Mouse (Mus musculus) embryonic facial prominence, embryonic 13.5 days (tissue): ENCODE measurements around the gene Smc3. TPM values are rescaled to one million over a fixed set of nuclear protein-coding genes. Genes with fewer than 3 reads are reported as not detected.
"Not testable (repeated sequence)": the region's sequence is repeated elsewhere in the genome, so short reads cannot be mapped to it uniquely, and the experiment has no call there.

Experiments
- ATAC-seq: fragments of 200-750 bp; cut with Nextera tagmentation; 2 replicates; pipeline ENCODE4 v1.8.0; 2017; ENCODE audit warnings: low read depth; ENCODE audit not compliant: insufficient number of reproducible peaks, insufficient read depth, low FRiP score, low TSS enrichment
- H3K27ac ChIP-seq: fragments of 300-500 bp; sonication (generic); 2 replicates; pipeline ENCODE4 v1.5.1; 2015; ENCODE audit warnings: moderate library complexity, mild to moderate bottlenecking, inconsistent platforms
- H3K27me3 ChIP-seq: fragments of 300-500 bp; sonication (generic); 2 replicates; pipeline ENCODE4 v1.6.1; 2015; ENCODE audit warnings: mild to moderate bottlenecking, inconsistent platforms
- H3K36me3 ChIP-seq: fragments of 300-500 bp; sonication (generic); 2 replicates; pipeline ENCODE4 v1.6.1; 2015; ENCODE audit warnings: mild to moderate bottlenecking, inconsistent platforms
- H3K4me1 ChIP-seq: fragments of 300-500 bp; sonication (generic); 2 replicates; pipeline ENCODE4 v1.6.1; 2015; ENCODE audit warnings: inconsistent platforms
- H3K4me2 ChIP-seq: fragments of 300-500 bp; sonication (generic); 2 replicates; pipeline ENCODE4 v1.6.1; 2015; ENCODE audit warnings: moderate library complexity, mild to moderate bottlenecking, inconsistent platforms
- H3K4me3 ChIP-seq: fragments of 300-500 bp; sonication (generic); 2 replicates; pipeline ENCODE4 v1.5.1; 2015; ENCODE audit warnings: mild to moderate bottlenecking, inconsistent platforms
- H3K9ac ChIP-seq: fragments of 300-500 bp; sonication (generic); 2 replicates; pipeline ENCODE4 v1.6.1; 2015; ENCODE audit warnings: mild to moderate bottlenecking, inconsistent platforms
- H3K9me3 ChIP-seq: fragments of 300-500 bp; sonication (generic); 2 replicates; pipeline ENCODE4 v1.6.1; 2016; ENCODE audit warnings: inconsistent platforms
- WGBS: fragments of 180-500 bp; shearing (Covaris S2); methylation state at CpG from one replicate; pipeline ENCODE4 v1.1.7; 2015; ENCODE audit warnings: mixed read lengths; 5-methylcytosine and 5-hydroxymethylcytosine counted together
- polyA plus RNA-seq: library from polyadenylated mRNA; unstranded; fragments of >200 nt; fragmentation: Nextera tagmentation; extraction: Ambion mirVana; gene quantifications from 2 replicates; pipeline ENCODE4 v1.2.1, GENCODE M21; 2015

Smc3 gene
- polyA plus RNA-seq, 1 experiment from 2014 or later = 87.2 TPM

DNA sequence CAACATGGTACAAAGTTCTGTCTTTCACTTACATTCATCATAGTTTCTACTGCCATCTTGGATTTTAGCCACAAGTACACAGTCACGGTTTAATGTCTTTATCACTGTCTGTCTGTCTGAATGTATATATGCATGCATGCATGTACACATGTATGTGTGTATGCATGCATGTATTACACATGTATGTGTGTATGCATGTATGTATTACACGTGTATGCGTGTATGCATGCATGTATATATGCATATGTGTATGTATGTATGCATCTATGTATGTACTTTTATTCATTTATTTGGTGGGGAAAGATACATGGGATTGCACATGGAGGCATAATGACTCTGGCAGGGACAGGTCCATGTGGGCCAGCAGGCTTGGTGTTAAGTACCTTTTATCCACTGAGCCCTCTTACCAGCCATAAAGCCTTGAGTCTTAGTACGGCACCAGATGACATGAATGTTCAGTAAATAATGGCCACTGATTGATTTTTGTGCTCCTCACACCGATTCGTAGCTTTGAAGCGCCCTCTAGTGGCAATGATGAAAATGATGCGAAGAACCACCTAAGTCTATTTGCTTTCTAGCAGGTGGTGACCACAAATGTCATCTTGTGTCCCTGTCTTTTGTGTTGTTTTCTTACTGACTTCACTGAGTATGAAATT lies 21.5 kb upstream of the Smc3 start:
- Histone ChIP-seq H3K9me3 (no peaks in the 10 kb centered on the region; the same call in 1 of the 2 replicates), H3K27me3 (no peaks in the 10 kb centered on the region), H3K4me2 (no peak overlapping the region), H3K36me3 (no peaks in the 10 kb centered on the region), H3K27ac (no peak overlapping the region), H3K4me1 (peaks cover 3% of the 10 kb centered on the region; the same call in 1 of the 2 replicates), H3K4me3 (no peak overlapping the region), H3K9ac (no peak overlapping the region)
- ATAC-seq = no peak
- 15% methylated on average over 8 of the region's 8 CpGs for WGBS

DNA sequence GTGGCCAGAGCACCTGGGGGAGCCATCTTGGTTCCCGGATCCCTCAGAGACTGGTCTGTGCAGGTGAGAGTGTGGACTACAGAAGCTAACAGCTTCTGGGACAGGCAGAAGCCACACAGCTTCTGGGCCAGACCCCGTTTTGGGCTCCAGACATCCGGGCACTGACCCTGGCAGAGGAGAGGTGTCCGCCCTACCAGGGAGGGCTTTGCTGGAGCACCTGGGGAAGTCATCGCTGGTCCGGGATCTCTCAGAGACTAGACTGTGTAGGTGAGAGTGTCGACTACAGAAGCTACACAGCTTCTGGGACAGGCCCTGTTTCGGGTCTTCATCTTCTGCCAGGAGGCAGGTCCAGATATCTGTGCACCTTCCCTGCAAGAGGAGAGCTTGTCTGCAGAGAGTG lies 19.9 kb upstream of the Smc3 start:
- not testable (repeated sequence) for H3K4me3 ChIP-seq, H3K4me2 ChIP-seq, H3K27me3 ChIP-seq, H3K27ac ChIP-seq, H3K4me1 ChIP-seq, H3K36me3 ChIP-seq, ATAC-seq, H3K9ac ChIP-seq
- H3K9me3 ChIP-seq = peaks cover 13% of the 10 kb centered on the region
- WGBS = 85% methylated on average over 8 of the region's 8 CpGs

DNA sequence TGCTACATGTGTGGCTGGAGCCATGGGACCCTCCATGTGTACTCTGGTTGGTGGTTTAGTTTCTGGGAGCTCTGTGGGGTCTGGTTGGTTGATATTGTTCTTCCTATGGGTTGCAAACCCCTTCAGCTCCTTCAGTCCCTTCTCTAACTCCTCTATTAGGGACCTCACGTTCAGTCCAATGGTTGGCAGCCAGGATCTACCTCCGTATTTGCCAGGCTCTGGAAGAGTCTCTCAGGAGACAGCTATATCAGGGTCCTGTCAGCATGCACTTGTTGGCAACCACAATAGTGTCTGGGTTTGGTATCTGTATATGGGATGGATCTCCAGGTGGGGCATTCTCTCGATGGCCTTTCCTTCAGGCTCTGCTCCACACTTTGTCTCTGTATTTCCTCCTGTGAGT lies 12.5 kb upstream of the Smc3 start:
- H3K4me2 ChIP-seq, H3K36me3 ChIP-seq, H3K4me3 ChIP-seq, H3K9ac ChIP-seq, H3K4me1 ChIP-seq, H3K27ac ChIP-seq, H3K27me3 ChIP-seq, ATAC-seq: not testable (repeated sequence)
- 92% methylated on average over 3 of the region's 3 CpGs for WGBS
- H3K9me3 ChIP-seq = peaks cover 20% of the 10 kb centered on the region

DNA sequence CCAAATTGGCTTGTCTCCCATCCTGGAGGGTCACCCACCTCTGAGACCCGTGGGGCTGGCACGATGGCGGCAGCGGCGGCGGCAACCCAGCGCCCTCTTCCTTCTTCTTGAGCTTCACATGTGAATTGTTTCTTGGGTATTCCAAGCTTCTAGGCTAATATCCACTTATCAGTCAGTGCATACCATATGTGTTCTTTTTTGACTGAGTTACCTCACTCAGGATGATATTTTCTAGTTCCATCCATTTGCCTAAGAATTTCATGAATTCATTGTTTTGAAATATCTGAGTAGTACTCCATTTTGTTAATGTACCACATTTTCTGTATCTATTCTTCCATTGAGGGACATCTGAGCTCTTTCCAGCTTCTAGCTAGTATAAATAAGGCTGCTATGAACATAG lies 11.2 kb upstream of the Smc3 start, which contains the start of gene Nutf2-ps1:
TSS of gene Nutf2-ps1 (minus strand) at position 101 of the 400 bp plus-strand sequence.
- H3K9ac ChIP-seq, H3K4me2 ChIP-seq, H3K36me3 ChIP-seq, H3K4me3 ChIP-seq, H3K27ac ChIP-seq, H3K27me3 ChIP-seq, H3K4me1 ChIP-seq, ATAC-seq: not testable (repeated sequence)
- H3K9me3 ChIP-seq = peaks cover 20% of the 10 kb centered on the region
- WGBS = 96% methylated on average over 7 of the region's 7 CpGs

DNA sequence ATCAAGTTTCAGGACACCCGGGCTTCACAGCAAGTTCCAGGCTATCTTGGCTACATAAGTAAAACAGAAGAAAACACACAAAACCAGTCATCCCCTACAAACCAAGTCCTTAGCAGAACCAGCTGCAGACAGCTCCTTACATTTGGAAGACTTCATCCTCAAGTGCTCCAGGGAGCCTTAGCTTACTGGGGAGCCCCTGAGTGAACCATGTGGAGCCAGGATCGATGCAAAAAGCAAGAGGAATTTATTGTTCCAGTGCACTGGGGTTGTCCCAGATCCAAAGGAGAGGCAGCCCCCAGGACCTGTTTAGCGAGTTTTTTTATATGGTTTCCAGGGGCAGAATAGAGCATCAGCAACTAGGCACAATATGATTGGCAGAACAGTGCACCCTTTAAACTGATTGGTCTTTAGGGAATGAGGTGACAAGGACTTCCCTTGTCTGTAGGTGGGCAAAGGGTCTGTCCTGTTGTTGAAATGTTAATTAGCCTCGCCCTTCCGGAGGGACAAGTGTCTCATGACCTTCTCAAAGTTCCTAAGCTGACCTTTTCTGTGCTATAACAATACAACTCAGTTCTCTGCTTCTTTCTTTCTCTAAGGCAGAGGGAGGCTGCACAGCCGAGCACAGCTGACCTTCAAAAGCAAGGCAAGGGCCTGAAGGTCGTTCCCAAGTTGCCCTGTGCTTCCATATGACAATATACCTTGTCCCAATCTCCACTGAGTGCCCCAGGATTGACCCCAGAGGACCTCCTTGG lies 3.3 kb upstream of the Smc3 start:
- no peak overlapping the region for H3K4me3 ChIP-seq
- no peaks in the 10 kb centered on the region for H3K36me3 ChIP-seq
- no peak overlapping the region for H3K4me2 ChIP-seq
- no peaks in the 10 kb centered on the region for H3K9me3 ChIP-seq
- no peak for ATAC-seq
- H3K27ac ChIP-seq = no peak overlapping the region
- 0 out of 2 replicates have a peak overlapping the region, but pooled peaks have one; percentile 6 for H3K9ac ChIP-seq
- peaks cover 5% of the 10 kb centered on the region for H3K4me1 ChIP-seq
- WGBS = 57% methylated on average over 7 of the region's 7 CpGs
- H3K27me3 ChIP-seq = no peaks in the 10 kb centered on the region

DNA sequence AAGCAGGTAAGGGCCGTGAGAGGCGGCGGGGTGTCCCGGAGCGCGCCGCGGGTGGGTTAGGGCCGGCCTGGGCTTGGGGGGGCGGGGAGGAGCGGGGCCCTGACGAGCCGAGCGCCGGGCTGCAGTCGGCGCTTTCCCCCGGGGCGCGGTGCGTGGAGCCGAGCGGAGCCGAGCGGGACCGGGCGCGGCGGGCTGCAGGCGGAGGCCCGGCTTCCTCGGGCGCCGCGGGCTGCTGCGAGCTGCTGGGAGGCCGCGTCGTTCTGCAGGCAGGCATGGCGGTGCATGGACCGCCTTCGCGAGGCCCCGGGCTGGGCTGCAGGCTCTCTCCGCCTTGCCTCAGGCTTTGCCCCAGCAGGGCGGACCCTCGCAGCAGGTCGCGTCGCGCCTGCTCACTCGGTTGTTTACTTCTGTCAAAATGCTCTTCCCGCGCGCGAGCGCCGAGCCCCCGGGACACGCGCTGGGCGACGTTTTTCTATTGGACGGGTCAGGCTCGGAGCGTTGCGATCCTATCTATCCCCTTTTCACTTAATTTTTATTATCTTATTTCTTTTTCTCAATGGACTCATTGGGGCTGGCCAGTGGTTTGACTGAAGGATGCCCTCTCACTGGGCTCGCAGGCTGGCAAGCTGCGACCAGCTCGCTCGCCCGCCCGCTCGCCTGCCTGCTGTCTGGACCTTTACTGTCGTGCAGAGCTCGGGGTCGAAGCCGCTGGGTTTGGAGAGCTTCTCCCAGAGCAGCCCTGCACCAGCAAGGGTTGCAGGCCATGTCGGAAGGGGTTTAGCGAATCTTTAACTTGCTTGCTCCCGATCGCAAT lies 558 bp downstream of the Smc3 start:
- peak overlapping the region; percentile 97 for H3K27ac ChIP-seq
- H3K4me3 ChIP-seq = peak overlapping the region; percentile 95
- peaks cover 12% of the 10 kb centered on the region for H3K4me1 ChIP-seq
- peak; percentile 73 for ATAC-seq
- peak overlapping the region; percentile 93 for H3K4me2 ChIP-seq
- no peaks in the 10 kb centered on the region for H3K9me3 ChIP-seq
- H3K27me3 ChIP-seq = no peaks in the 10 kb centered on the region
- peak overlapping the region; percentile 96 for H3K9ac ChIP-seq
- peaks cover 19% of the 10 kb centered on the region for H3K36me3 ChIP-seq
- under 1% methylated on average over 75 of the region's 82 CpGs for WGBS

DNA sequence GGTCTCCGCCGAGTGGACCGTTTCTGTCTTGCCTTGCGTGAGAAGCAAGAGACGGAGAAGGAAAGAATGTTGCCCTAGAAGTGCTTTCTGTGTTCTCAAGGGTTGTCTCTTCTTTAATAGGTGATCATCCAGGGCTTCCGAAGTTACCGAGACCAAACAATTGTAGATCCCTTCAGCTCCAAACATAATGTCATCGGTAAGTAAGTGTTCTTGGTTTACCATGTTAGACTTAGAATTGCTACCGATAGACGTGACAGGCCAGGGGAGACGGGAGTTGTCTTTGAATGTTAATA lies 1.1 kb downstream of the Smc3 start:
- peak overlapping the region; percentile 96 for H3K9ac ChIP-seq
- H3K27me3 ChIP-seq = no peaks in the 10 kb centered on the region
- ATAC-seq = no peak
- WGBS = 9% methylated on average over 11 of the region's 11 CpGs
- peak overlapping the region; percentile 95 for H3K4me3 ChIP-seq
- H3K27ac ChIP-seq = no peak overlapping the region
- H3K4me2 ChIP-seq = peak overlapping the region; percentile 93
- H3K9me3 ChIP-seq = no peaks in the 10 kb centered on the region
- H3K36me3 ChIP-seq = peaks cover 23% of the 10 kb centered on the region
- H3K4me1 ChIP-seq = peaks cover 12% of the 10 kb centered on the region

DNA sequence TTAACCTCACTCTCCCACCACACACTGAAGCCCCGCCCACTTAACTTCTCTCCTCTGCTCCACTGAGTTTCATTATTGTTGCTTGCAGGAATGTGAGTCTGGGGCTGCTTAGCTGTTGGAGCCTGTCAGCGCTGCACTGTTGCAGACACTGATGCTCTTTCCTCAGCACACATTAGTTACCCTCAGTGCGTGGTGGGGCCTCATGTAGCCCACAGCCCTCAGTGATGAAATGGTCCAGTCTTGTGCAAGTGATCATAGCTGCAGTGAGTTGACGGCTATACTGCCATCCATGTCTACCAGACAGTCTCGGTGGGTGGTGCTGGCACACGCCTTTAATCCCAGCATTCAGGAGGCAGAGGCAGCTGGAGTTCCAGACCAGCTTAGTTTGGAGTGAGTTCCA lies 8.7 kb downstream of the Smc3 start:
- peaks cover 8% of the 10 kb centered on the region for H3K4me1 ChIP-seq
- no peak overlapping the region for H3K4me3 ChIP-seq
- H3K36me3 ChIP-seq = peaks cover 36% of the 10 kb centered on the region
- H3K4me2 ChIP-seq = no peak overlapping the region
- H3K9me3 ChIP-seq = no peaks in the 10 kb centered on the region
- H3K9ac ChIP-seq = no peak overlapping the region
- 0 out of 2 replicates have a peak overlapping the region, but pooled peaks have one; percentile 45 for H3K27ac ChIP-seq
- 58% methylated on average over 6 of the region's 6 CpGs for WGBS
- no peaks in the 10 kb centered on the region for H3K27me3 ChIP-seq
- no peak for ATAC-seq

DNA sequence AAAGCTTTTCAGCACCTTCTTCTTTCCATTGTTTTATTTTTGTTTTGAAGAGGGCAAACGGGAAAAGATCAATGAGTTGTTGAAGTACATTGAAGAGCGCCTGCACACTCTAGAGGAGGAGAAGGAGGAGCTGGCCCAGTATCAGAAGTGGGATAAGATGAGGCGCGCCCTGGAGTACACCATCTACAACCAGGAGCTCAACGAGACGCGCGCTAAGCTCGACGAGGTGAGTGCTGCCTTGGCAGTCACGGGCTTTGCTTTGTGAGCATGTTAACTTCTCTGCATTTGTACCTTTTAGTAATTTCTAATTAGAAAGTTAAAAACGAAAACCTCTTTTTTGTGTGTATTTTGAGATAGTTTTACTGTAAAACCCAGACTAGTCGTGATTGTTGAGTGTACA lies 21.5 kb downstream of the Smc3 start:
- Histone ChIP-seq H3K9me3 (no peaks in the 10 kb centered on the region), H3K9ac (no peak overlapping the region), H3K4me1 (no peaks in the 10 kb centered on the region), H3K27ac (no peak overlapping the region), H3K27me3 (no peaks in the 10 kb centered on the region), H3K36me3 (peaks cover 85% of the 10 kb centered on the region), H3K4me2 (no peak overlapping the region), H3K4me3 (no peak overlapping the region)
- WGBS = 92% methylated on average over 13 of the region's 13 CpGs
- no peak for ATAC-seq

DNA sequence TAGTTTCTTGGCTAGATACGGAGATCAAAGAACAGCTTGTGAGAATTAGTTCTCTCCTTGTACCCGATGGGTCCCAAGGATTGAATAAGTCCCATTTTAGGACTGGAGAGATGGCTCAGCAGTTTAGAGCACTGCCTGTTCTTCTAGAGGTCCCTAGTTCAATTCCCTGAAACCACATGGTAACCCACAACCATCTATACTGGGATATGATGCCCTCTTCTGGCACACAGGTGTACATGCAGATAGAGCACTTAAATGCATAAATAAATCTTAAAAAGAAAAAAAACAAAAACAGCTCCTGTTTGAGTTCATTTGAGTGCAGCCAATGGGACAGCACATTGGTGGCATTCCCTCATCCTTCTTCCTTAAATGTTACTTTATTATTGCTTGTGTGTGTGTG lies 37.8 kb downstream of the Smc3 start:
- Histone ChIP-seq H3K27ac (no peak overlapping the region), H3K4me1 (no peaks in the 10 kb centered on the region), H3K9ac (no peak overlapping the region), H3K4me3 (no peak overlapping the region), H3K36me3 (peaks cover 81% of the 10 kb centered on the region), H3K9me3 (no peaks in the 10 kb centered on the region), H3K4me2 (no peak overlapping the region), H3K27me3 (no peaks in the 10 kb centered on the region)
- 87% methylated on average over 2 of the region's 2 CpGs for WGBS
- ATAC-seq = no peak

DNA sequence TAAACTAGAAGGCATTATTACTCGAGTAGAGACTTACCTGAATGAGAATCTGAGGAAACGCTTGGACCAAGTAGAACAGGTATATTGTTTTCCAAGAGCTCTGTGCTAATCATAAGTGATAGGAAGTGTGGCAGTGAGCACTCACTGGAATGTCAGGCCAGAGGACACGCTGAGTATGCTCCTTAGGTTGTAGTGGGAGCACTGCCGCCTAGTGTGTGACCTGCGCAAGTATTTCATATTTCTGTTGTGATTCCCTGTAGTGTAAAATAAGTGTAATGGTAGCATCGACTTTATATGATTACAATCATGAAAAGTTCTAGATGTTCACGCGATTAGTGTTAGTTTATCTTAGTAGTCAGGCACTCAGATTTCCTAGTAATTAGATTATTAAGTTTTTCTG lies 38.5 kb downstream of the Smc3 start:
- no peak overlapping the region for H3K4me2 ChIP-seq
- H3K4me1 ChIP-seq = no peaks in the 10 kb centered on the region
- H3K4me3 ChIP-seq = no peak overlapping the region
- H3K27me3 ChIP-seq = no peaks in the 10 kb centered on the region
- WGBS = 90% methylated on average over 8 of the region's 8 CpGs
- H3K9me3 ChIP-seq = no peaks in the 10 kb centered on the region
- ATAC-seq = no peak
- no peak overlapping the region for H3K27ac ChIP-seq
- H3K36me3 ChIP-seq = peaks cover 81% of the 10 kb centered on the region
- H3K9ac ChIP-seq = no peak overlapping the region
